Mouse (Mus musculus) kidney, postnatal 10 days (tissue): ENCODE measurements around the gene Mfng.

Source experiments
- DNase-seq: peaks from one replicate; pipeline ENCODE4 v3.0.0; 2021; ENCODE audit warnings: mixed read lengths

The Mfng gene

GRCm38 (mm10) chr15:78773290-78773729 is at the start of gene Mfng:
TSS of gene Mfng (minus strand) at chr15:78773475.
- peak; percentile 86 for DNase-seq

GRCm38 (mm10) chr15:78816074-78816391 is 42.8 kb upstream of the Mfng start:
- no peak for DNase-seq

- DNase-seq, result no peak
Observed at GRCm38 (mm10) chr15:78815314-78816073, 42.2 kb upstream of the Mfng start.

GRCm38 (mm10) chr15:78813603-78814002 is 40.3 kb upstream of the Mfng start:
- no peak for DNase-seq

GRCm38 (mm10) chr15:78810146-78810545 is 36.9 kb upstream of the Mfng start:
- DNase-seq, result no peak

GRCm38 (mm10) chr15:78809739-78810138 is 36.5 kb upstream of the Mfng start:
- DNase-seq, result no peak

- DNase-seq, result no peak
Observed at GRCm38 (mm10) chr15:78808980-78809379, 35.7 kb upstream of the Mfng start.

- DNase-seq, result peak; percentile 61
Observed at GRCm38 (mm10) chr15:78807141-78807540, 33.9 kb upstream of the Mfng start.

- DNase-seq, result peak; percentile 64
Observed at GRCm38 (mm10) chr15:78806614-78807013, 33.3 kb upstream of the Mfng start.

GRCm38 (mm10) chr15:78805351-78805750 is 32.1 kb upstream of the Mfng start:
- no peak for DNase-seq

GRCm38 (mm10) chr15:78804326-78804725 is 31.1 kb upstream of the Mfng start:
- peak; percentile 69 for DNase-seq

- DNase-seq, result peak; percentile 82
Observed at GRCm38 (mm10) chr15:78803499-78803900, 30.2 kb upstream of the Mfng start.

GRCm38 (mm10) chr15:78802776-78803391 is 29.6 kb upstream of the Mfng start, which contains the start of gene Card10:
TSS of gene Card10 (minus strand) at chr15:78803042.
- peak; percentile 87 for DNase-seq

- peak; percentile 70 for DNase-seq
Observed at GRCm38 (mm10) chr15:78801971-78802741, 28.9 kb upstream of the Mfng start.

GRCm38 (mm10) chr15:78801571-78801970 is 28.3 kb upstream of the Mfng start:
- DNase-seq, result no peak

- DNase-seq, result peak; percentile 49
Observed at GRCm38 (mm10) chr15:78799029-78799428, 25.8 kb upstream of the Mfng start.

GRCm38 (mm10) chr15:78797060-78797329 is 23.7 kb upstream of the Mfng start:
- DNase-seq, result peak; percentile 13

GRCm38 (mm10) chr15:78796196-78797059 is 23.2 kb upstream of the Mfng start:
- peak; percentile 74 for DNase-seq

- peak; percentile 23 for DNase-seq
Observed at GRCm38 (mm10) chr15:78790990-78791389, 17.7 kb upstream of the Mfng start.

GRCm38 (mm10) chr15:78790451-78790850 is 17.2 kb upstream of the Mfng start:
- peak; percentile 87 for DNase-seq

- peak; percentile 13 for DNase-seq
Observed at GRCm38 (mm10) chr15:78789721-78790323, 16.5 kb upstream of the Mfng start.

GRCm38 (mm10) chr15:78788042-78788441 is 14.8 kb upstream of the Mfng start:
- DNase-seq, result peak; percentile 57
